Mouse (Mus musculus): Measurements from ENCODE around the gene Gm14525.
"Not testable (repeated sequence)": the region's sequence is repeated elsewhere in the genome, so short reads cannot be mapped to it uniquely, and the experiment has no call there.

Gene Gm14525

GRCm38 (mm10) chrX:26702538-26702937, at the start of gene Gm14525:
Gene Gm14525 (minus strand): TSS chrX:26702638.
- DNase-seq: not testable (repeated sequence)

Data from cerebellum, adult 9-11 months (tissue).